8 mouse cellular contexts compared by ENCODE assay signal in the genomic region with DNA sequence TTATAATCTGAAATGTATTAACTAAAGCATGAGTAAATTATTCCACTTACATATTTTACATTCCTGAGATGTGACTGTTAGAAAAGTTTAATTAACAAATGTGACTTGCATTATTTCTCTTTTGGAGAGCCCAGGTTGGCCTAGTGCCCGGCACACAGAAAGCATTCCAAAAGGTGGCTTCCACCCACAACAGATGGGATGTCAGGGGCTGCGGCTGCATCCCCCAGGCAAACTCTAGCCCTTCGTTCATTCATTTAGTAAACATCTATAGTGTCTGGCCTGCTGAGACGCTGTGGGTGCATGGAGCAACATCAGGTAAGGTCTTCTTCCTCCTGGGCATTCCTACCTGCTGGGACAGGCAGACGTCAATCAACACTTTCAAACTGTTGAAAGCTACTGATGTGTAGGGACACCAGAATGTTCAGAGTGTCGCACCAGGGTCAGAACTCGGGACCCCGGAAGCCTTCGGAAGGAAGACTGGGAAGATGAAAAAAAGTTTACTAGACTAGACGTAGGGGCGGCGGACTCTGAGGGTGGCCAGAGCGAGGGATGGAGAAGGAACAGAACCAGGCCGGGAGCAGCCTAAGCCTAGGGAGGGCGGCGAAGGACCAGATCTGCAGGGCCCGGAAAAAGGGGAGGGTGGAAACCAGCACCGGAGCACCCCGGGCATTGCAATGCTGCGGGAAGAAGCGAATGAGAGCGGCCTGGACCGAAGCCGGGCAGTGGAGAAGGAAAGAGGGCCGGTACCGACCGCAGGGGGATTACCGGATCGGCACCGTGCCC. TPM values are rescaled to one million over a fixed set of nuclear protein-coding genes. Genes with fewer than 3 reads are reported as not detected.
DNase-seq lines count a peak whose midpoint lies in the region; ATAC-seq and TF ChIP-seq lines count a peak whose summit lies in the region.

No protein-coding gene starts in this region.

- no peaks in the 10 kb centered on the region; the same call in 1 of the 2 replicates for H3K36me3 ChIP-seq in kidney, embryonic 14.5 days (ENCODE audit: control insufficient read depth, insufficient read depth, low read length)
- H3K36me3 ChIP-seq in heart, postnatal 0 days (replicated peaks; ENCODE audit: control insufficient read depth, insufficient read depth, low read length): no peaks in the 10 kb centered on the region
- H3K36me3 ChIP-seq in liver, embryonic 16.5 days (ENCODE audit: control insufficient read depth, insufficient read depth): no peaks in the 10 kb centered on the region
- no peaks in the 10 kb centered on the region for H3K36me3 ChIP-seq in stomach, embryonic 15.5 days

- no peak for TF ChIP-seq EP300 in heart, postnatal 0 days (IDR thresholded peaks at IDR 0.05; ENCODE audit: low read depth)

- peak; percentile 33 for ATAC-seq in kidney, embryonic 14.5 days (ENCODE audit: low FRiP score, low TSS enrichment)
- peak; percentile 12; the same call in 1 of the 2 replicates for ATAC-seq in heart, postnatal 0 days (ENCODE audit: insufficient read depth, low read depth)
- peak; percentile 9 for ATAC-seq in liver, embryonic 16.5 days (ENCODE audit: low read depth)
- peak; percentile 14; the same call in 1 of the 2 replicates for ATAC-seq in stomach, embryonic 15.5 days (ENCODE audit: insufficient read depth, low FRiP score, low read depth)

- H3K4me1 ChIP-seq in kidney, embryonic 14.5 days (ENCODE audit: control insufficient read depth, insufficient read depth, low read length): peaks cover 48% of the 10 kb centered on the region
- peaks cover 32% of the 10 kb centered on the region for H3K4me1 ChIP-seq in heart, postnatal 0 days (ENCODE audit: control insufficient read depth, insufficient read depth)
- peaks cover 47% of the 10 kb centered on the region for H3K4me1 ChIP-seq in liver, embryonic 16.5 days (ENCODE audit: control insufficient read depth, low read depth, low read length)
- H3K4me1 ChIP-seq in stomach, embryonic 15.5 days: peaks cover 44% of the 10 kb centered on the region

- TF ChIP-seq CTCF in heart, postnatal 0 days (IDR thresholded peaks at IDR 0.05; ENCODE audit: low read depth): no peak

- no peaks in the 10 kb centered on the region for H3K9me3 ChIP-seq in kidney, embryonic 14.5 days (ENCODE audit: control insufficient read depth, low read length)
- H3K9me3 ChIP-seq in heart, postnatal 0 days (replicated peaks; ENCODE audit: control insufficient read depth, low read length): no peaks in the 10 kb centered on the region
- no peaks in the 10 kb centered on the region for H3K9me3 ChIP-seq in liver, embryonic 16.5 days (replicated peaks; ENCODE audit: control insufficient read depth, low read length)
- no peaks in the 10 kb centered on the region for H3K9me3 ChIP-seq in stomach, embryonic 15.5 days

- peak overlapping the region; percentile 69; the same call in 1 of the 2 replicates for H3K27ac ChIP-seq in kidney, embryonic 14.5 days (ENCODE audit: low read depth, low read length)
- peak overlapping the region; percentile 65 for H3K27ac ChIP-seq in heart, postnatal 0 days (ENCODE audit: low read depth)
- peak overlapping the region; percentile 21; the same call in 1 of the 2 replicates for H3K27ac ChIP-seq in liver, embryonic 16.5 days (ENCODE audit: low read length)
- H3K27ac ChIP-seq in stomach, embryonic 15.5 days: peak overlapping the region; percentile 71

- H3K27me3 ChIP-seq in kidney, embryonic 14.5 days (ENCODE audit: control insufficient read depth, insufficient read depth, low read length): no peaks in the 10 kb centered on the region
- H3K27me3 ChIP-seq in heart, postnatal 0 days (ENCODE audit: control insufficient read depth, insufficient read depth, low read length): no peaks in the 10 kb centered on the region
- no peaks in the 10 kb centered on the region for H3K27me3 ChIP-seq in liver, embryonic 16.5 days (ENCODE audit: control insufficient read depth, insufficient read depth, low read depth, low read length)
- no peaks in the 10 kb centered on the region for H3K27me3 ChIP-seq in stomach, embryonic 15.5 days (replicated peaks)

- no peak for DNase-seq in kidney, adult 9 months
- peak; percentile 51 for DNase-seq in cerebellum, adult 11 months
- DNase-seq in heart, postnatal 0 days (ENCODE audit: low spot score): no peak
- no peak for DNase-seq in c-Kit-positive CD71-positive TER-119-positive erythroid progenitor cells, embryonic 14.5 days (ENCODE audit: low spot score)
- DNase-seq in right cerebral cortex, adult 2 months (ENCODE audit: low spot score in 2 of 2): no peak

- peak overlapping the region; percentile 81 for H3K4me2 ChIP-seq in kidney, embryonic 14.5 days (replicated peaks; ENCODE audit: low read depth, low read length)
- H3K4me2 ChIP-seq in heart, postnatal 0 days (ENCODE audit: low read depth, low read length): peak overlapping the region; percentile 82
- H3K4me2 ChIP-seq in liver, embryonic 16.5 days (ENCODE audit: low read depth, low read length): peak overlapping the region; percentile 92
- peak overlapping the region; percentile 94 for H3K4me2 ChIP-seq in stomach, embryonic 15.5 days

- WGBS in kidney, embryonic 14.5 days: under 1% methylated on average over 24 of the region's 30 CpGs
- WGBS in heart, postnatal 0 days: under 1% methylated on average over 24 of the region's 30 CpGs
- WGBS in liver, embryonic 16.5 days (ENCODE audit: insufficient replicate concordance): 3% methylated on average over 30 of the region's 30 CpGs
- WGBS in stomach, embryonic 15.5 days: under 1% methylated on average over 30 of the region's 30 CpGs

- peak overlapping the region; percentile 96 for H3K4me3 ChIP-seq in kidney, embryonic 14.5 days (ENCODE audit: low read length)
- peak overlapping the region; percentile 90 for H3K4me3 ChIP-seq in heart, postnatal 0 days (ENCODE audit: low read depth, low read length)
- peak overlapping the region; percentile 87 for H3K4me3 ChIP-seq in liver, embryonic 16.5 days (ENCODE audit: low read depth, low read length)
- H3K4me3 ChIP-seq in stomach, embryonic 15.5 days (replicated peaks): peak overlapping the region; percentile 72

- H3K9ac ChIP-seq in kidney, embryonic 14.5 days (ENCODE audit: low read depth, low read length): peak overlapping the region; percentile 91
- H3K9ac ChIP-seq in heart, postnatal 0 days (replicated peaks; ENCODE audit: low read depth, low read length): peak overlapping the region; percentile 81
- peak overlapping the region; percentile 89 for H3K9ac ChIP-seq in liver, embryonic 16.5 days (ENCODE audit: low read depth, low read length)
- peak overlapping the region; percentile 66 for H3K9ac ChIP-seq in stomach, embryonic 15.5 days

RNA-seq across cellular contexts. Expression of a gene that starts 0.6 kb away (rescaled TPM):
- polyA plus RNA-seq in kidney, embryonic 14.5 days (2014; fragmentation: Nextera tagmentation; extraction: Ambion mirVana): 56.9 and 84.1 TPM in 2 replicates
- 69.6 and 70.6 TPM in 2 replicates for total RNA-seq in heart, postnatal 0 days (2014; rRNA removed; ENCODE audit: low replicate concordance)
- 24.1 and 24.6 TPM in 2 replicates for polyA plus RNA-seq in heart, postnatal 0 days (2015; fragmentation: Nextera tagmentation; extraction: Ambion mirVana)
- polyA plus RNA-seq in liver, embryonic 16.5 days (2015; fragmentation: Nextera tagmentation; extraction: Ambion mirVana): 15.9 and 16.3 TPM in 2 replicates
- polyA plus RNA-seq in stomach, embryonic 15.5 days (2015; fragmentation: Nextera tagmentation; extraction: Ambion mirVana): 53.2 and 56.2 TPM in 2 replicates

RNA-seq across cellular contexts. Expression of a gene that starts 38.0 kb away (rescaled TPM):
- polyA plus RNA-seq in kidney, embryonic 14.5 days (2014; fragmentation: Nextera tagmentation; extraction: Ambion mirVana): 35.4 and 54.1 TPM in 2 replicates
- total RNA-seq in heart, postnatal 0 days (2014; rRNA removed; ENCODE audit: low replicate concordance): 39.4 and 73.8 TPM in 2 replicates
- 32.6 and 33.7 TPM in 2 replicates for polyA plus RNA-seq in heart, postnatal 0 days (2015; fragmentation: Nextera tagmentation; extraction: Ambion mirVana)
- 37.9 and 47.2 TPM in 2 replicates for polyA plus RNA-seq in liver, embryonic 16.5 days (2015; fragmentation: Nextera tagmentation; extraction: Ambion mirVana)
- polyA plus RNA-seq in stomach, embryonic 15.5 days (2015; fragmentation: Nextera tagmentation; extraction: Ambion mirVana): 60.5 and 71.8 TPM in 2 replicates

RNA-seq across cellular contexts. Expression of a gene that starts 42.8 kb away (rescaled TPM):
- 0.67 and 0.88 TPM in 2 replicates for polyA plus RNA-seq in kidney, embryonic 14.5 days (2014; fragmentation: Nextera tagmentation; extraction: Ambion mirVana)
- not detected in 2 replicates for total RNA-seq in heart, postnatal 0 days (2014; rRNA removed; ENCODE audit: low replicate concordance)
- polyA plus RNA-seq in heart, postnatal 0 days (2015; fragmentation: Nextera tagmentation; extraction: Ambion mirVana): 0.07 TPM in 1 of 2 replicates, not detected in the other
- polyA plus RNA-seq in liver, embryonic 16.5 days (2015; fragmentation: Nextera tagmentation; extraction: Ambion mirVana): not detected in 2 replicates
- polyA plus RNA-seq in stomach, embryonic 15.5 days (2015; fragmentation: Nextera tagmentation; extraction: Ambion mirVana): 0.64 and 0.66 TPM in 2 replicates

Comparison
In these comparisons a context has a peak if more than half of its experiments do, and no peak if none do; other contexts are left out.
1. H3K27ac ChIP-seq: peak in every context shown above with its lines; median percentile 71 in stomach, embryonic 15.5 days; 69 in kidney, embryonic 14.5 days; 65 in heart, postnatal 0 days; 21 in liver, embryonic 16.5 days.